Mouse (Mus musculus): ENCODE data around the gene Wdr90. TPM values are rescaled to one million over a fixed set of nuclear protein-coding genes. Genes with fewer than 3 reads are reported as not detected.
"Not testable (repeated sequence)": the region's sequence is repeated elsewhere in the genome, so short reads cannot be mapped to it uniquely, and the experiment has no call there.

The Wdr90 gene
- polyA plus RNA-seq, 1 experiment from 2014 or later, result 19.9 TPM

- not testable (repeated sequence) for H3K27me3 ChIP-seq; H3K4me3 ChIP-seq; H3K36me3 ChIP-seq; H3K9ac ChIP-seq; H3K9me3 ChIP-seq; H3K27ac ChIP-seq (replicated peaks); ATAC-seq (ENCODE audit: low FRiP score, low read depth); H3K4me2 ChIP-seq
- whole genome bisulfite sequencing, result 48% methylated on average over 2 of the region's 2 CpGs
- H3K4me1 ChIP-seq (replicated peaks), result peaks cover 53% of the 10 kb centered on the region
Measured at GRCm38 (mm10) chr17:25807452-25807851, 53.8 kb downstream of the Wdr90 start.

DNA sequence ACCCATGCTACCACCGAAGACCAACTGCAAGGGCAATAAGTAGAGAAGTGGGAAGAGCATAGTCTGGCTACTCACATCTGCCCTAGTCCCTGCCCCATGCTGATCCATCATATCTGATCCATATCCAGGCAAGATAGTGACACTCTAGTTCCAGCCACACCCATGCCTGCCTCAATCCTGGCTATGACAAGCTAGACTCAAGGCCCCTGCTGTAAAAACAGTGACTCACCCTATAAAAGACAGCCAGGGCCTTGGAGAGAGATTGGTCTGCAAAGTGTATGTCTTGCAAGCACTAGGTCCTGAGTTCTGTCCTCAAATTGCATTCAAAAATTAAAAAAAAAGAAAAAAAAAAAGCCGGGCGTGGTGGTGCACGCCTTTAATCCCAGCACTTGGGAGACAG, 54.8 kb downstream of the Wdr90 start:
- Histone ChIP-seq H3K36me3 (no peaks in the 10 kb centered on the region), H3K4me2 (no peak overlapping the region), H3K4me3 (no peak overlapping the region), H3K27me3 (no peaks in the 10 kb centered on the region), H3K9ac (no peak overlapping the region), H3K9me3 (no peaks in the 10 kb centered on the region), H3K4me1 (replicated peaks) (peaks cover 49% of the 10 kb centered on the region), H3K27ac (replicated peaks) (no peak overlapping the region)
- no peak for ATAC-seq (ENCODE audit: low FRiP score, low read depth)
- WGBS, result 86% methylated on average over 4 of the region's 4 CpGs

- 4% methylated on average over 10 of the region's 10 CpGs for WGBS
- peak overlapping the region; percentile 86 for H3K27ac ChIP-seq (replicated peaks)
- H3K4me2 ChIP-seq, result peak overlapping the region; percentile 45
- no peaks in the 10 kb centered on the region for H3K36me3 ChIP-seq
- no peaks in the 10 kb centered on the region for H3K9me3 ChIP-seq
- H3K4me3 ChIP-seq, result no peak overlapping the region
- peak overlapping the region; percentile 27; the same call in 1 of the 2 replicates for H3K9ac ChIP-seq
- peak; percentile 87 for ATAC-seq (ENCODE audit: low FRiP score, low read depth)
- peaks cover 25% of the 10 kb centered on the region for H3K4me1 ChIP-seq (replicated peaks)
- H3K27me3 ChIP-seq, result no peaks in the 10 kb centered on the region
Measured at GRCm38 (mm10) chr17:25802825-25803517, 58.3 kb downstream of the Wdr90 start.

- Histone ChIP-seq H3K27me3 (peaks cover 5% of the 10 kb centered on the region; the same call in 1 of the 2 replicates), H3K4me1 (replicated peaks) (peaks cover 39% of the 10 kb centered on the region), H3K9ac (no peak overlapping the region), H3K4me2 (no peak overlapping the region), H3K4me3 (no peak overlapping the region), H3K27ac (replicated peaks) (no peak overlapping the region), H3K36me3 (no peaks in the 10 kb centered on the region), H3K9me3 (no peaks in the 10 kb centered on the region)
- ATAC-seq (ENCODE audit: low FRiP score, low read depth), result no peak
- 9% methylated on average over 6 of the region's 6 CpGs for WGBS
Measured at GRCm38 (mm10) chr17:25801029-25801428, 60.3 kb downstream of the Wdr90 start.

DNA sequence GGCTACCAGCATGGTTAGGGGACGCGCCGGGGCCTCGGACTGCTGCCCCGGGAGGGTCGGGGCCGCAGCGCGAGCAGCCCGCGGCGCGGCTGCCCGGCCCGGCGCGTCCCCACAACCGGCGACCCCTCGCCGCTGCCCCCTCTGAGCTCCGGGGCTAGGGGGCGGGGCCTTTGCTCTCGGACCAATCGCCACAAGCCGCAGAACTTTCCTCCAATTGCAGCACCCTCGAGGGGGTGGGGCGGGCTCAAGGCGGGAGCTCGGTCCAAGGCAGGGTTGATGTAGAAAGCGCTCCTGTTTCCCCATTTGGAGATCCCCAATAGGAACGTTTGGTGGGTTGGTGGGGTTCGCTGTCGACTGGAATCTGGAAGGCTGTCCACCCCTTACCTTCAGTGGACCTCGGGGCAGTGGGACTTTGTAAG, 64.3 kb downstream of the Wdr90 start, which contains the start of gene Metrn:
Gene Metrn, minus strand, starts transcription at position 186 of the 419 bp plus-strand sequence.
- no peaks in the 10 kb centered on the region for H3K36me3 ChIP-seq
- WGBS, result under 1% methylated on average over 33 of the region's 35 CpGs
- H3K9me3 ChIP-seq, result no peaks in the 10 kb centered on the region
- H3K9ac ChIP-seq, result peak within 1 kb of the TSS; percentile 36
- peak within 1 kb of the TSS; percentile 95 for H3K27ac ChIP-seq (replicated peaks)
- peaks cover 9% of the 10 kb centered on the region; the same call in 1 of the 2 replicates for H3K27me3 ChIP-seq
- ATAC-seq (ENCODE audit: low FRiP score, low read depth), result peak; percentile 70
- peak within 1 kb of the TSS; percentile 92 for H3K4me2 ChIP-seq
- H3K4me3 ChIP-seq, result peak within 1 kb of the TSS; percentile 52
- H3K4me1 ChIP-seq (replicated peaks), result peaks cover 45% of the 10 kb centered on the region

- under 1% methylated on average over 37 of the region's 37 CpGs for WGBS
- peak overlapping the region; percentile 36 for H3K9ac ChIP-seq
- H3K27ac ChIP-seq (replicated peaks), result peak overlapping the region; percentile 95
- peaks cover 9% of the 10 kb centered on the region; the same call in 1 of the 2 replicates for H3K27me3 ChIP-seq
- H3K9me3 ChIP-seq, result no peaks in the 10 kb centered on the region
- H3K4me2 ChIP-seq, result peak overlapping the region; percentile 92
- H3K4me3 ChIP-seq, result peak overlapping the region; percentile 52
- no peaks in the 10 kb centered on the region for H3K36me3 ChIP-seq
- no peak for ATAC-seq (ENCODE audit: low FRiP score, low read depth)
- H3K4me1 ChIP-seq (replicated peaks), result peaks cover 49% of the 10 kb centered on the region
Measured at GRCm38 (mm10) chr17:25796211-25796771, 65.0 kb downstream of the Wdr90 start.

- no peaks in the 10 kb centered on the region for H3K36me3 ChIP-seq
- H3K9ac ChIP-seq, result peak within 1 kb of the TSS; percentile 36
- no peaks in the 10 kb centered on the region for H3K9me3 ChIP-seq
- peak; percentile 62 for ATAC-seq (ENCODE audit: low FRiP score, low read depth)
- H3K4me3 ChIP-seq, result peak within 1 kb of the TSS; percentile 52
- H3K27me3 ChIP-seq, result peaks cover 9% of the 10 kb centered on the region; the same call in 1 of the 2 replicates
- peak within 1 kb of the TSS; percentile 95 for H3K27ac ChIP-seq (replicated peaks)
- H3K4me2 ChIP-seq, result peak within 1 kb of the TSS; percentile 92
- 4% methylated on average over 6 of the region's 6 CpGs for WGBS
- peaks cover 55% of the 10 kb centered on the region for H3K4me1 ChIP-seq (replicated peaks)
Measured at GRCm38 (mm10) chr17:25795609-25796092, 65.7 kb downstream of the Wdr90 start, which contains the start of gene AC134908.4. TSS of gene AC134908.4 (minus strand) at chr17:25795659.

DNA sequence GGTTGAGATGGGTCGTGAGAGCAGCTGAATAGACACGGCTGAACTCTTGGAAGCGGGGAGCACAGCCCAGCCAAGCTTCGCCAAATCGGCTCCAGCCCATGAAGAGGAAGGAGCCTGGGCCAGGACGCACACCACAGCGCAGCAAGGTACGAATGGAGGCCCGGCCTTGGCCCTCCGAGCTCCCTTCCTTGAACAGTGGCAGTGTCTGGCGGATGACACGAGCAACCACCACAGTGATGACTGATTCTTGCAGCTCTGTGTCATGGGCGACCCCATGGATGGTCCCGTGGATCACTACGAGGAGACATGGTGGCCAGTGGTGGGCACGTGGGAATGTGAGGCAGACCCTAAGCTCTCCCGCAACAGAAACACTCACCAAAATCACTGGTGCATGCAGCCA, 66.3 kb downstream of the Wdr90 start:
- peak overlapping the region; percentile 52 for H3K4me3 ChIP-seq
- WGBS, result 39% methylated on average over 17 of the region's 17 CpGs
- peaks cover 9% of the 10 kb centered on the region; the same call in 1 of the 2 replicates for H3K27me3 ChIP-seq
- peak overlapping the region; percentile 92 for H3K4me2 ChIP-seq
- H3K9me3 ChIP-seq, result no peaks in the 10 kb centered on the region
- no peaks in the 10 kb centered on the region for H3K36me3 ChIP-seq
- no peak for ATAC-seq (ENCODE audit: low FRiP score, low read depth)
- H3K4me1 ChIP-seq (replicated peaks), result peaks cover 59% of the 10 kb centered on the region
- H3K9ac ChIP-seq, result 0 out of 2 replicates have a peak overlapping the region, but pooled peaks have one; percentile 30
- peak overlapping the region; percentile 95 for H3K27ac ChIP-seq (replicated peaks)

Small RNA genes lying within 50 kb of the gene (microRNA-seq; reads per million reads assigned to microRNA genes)
- 1.1 reads per million for gene Mir3082

Other genes starting within 250 kb of the Wdr90 start
- gene Gng13, start 144.3 kb downstream of the Wdr90 start, polyA plus RNA-seq (2015; fragmentation: Nextera tagmentation; extraction: Ambion mirVana), result 6.7 and 9.6 TPM in 2 replicates
- 8.2 and 8.8 TPM in 2 replicates for gene Chtf18, start 134.1 kb downstream of the Wdr90 start, polyA plus RNA-seq (2015; fragmentation: Nextera tagmentation; extraction: Ambion mirVana)
- gene Rpusd1, start 133.8 kb downstream of the Wdr90 start, polyA plus RNA-seq (2015; fragmentation: Nextera tagmentation; extraction: Ambion mirVana), result 28.7 and 30.1 TPM in 2 replicates
- gene Mslnl, start 125.5 kb downstream of the Wdr90 start, polyA plus RNA-seq (2015; fragmentation: Nextera tagmentation; extraction: Ambion mirVana), result 0.05 TPM in 1 of 2 replicates, not detected in the other
- gene Msln, start 107.1 kb downstream of the Wdr90 start, polyA plus RNA-seq (2015; fragmentation: Nextera tagmentation; extraction: Ambion mirVana), result 0.84 TPM in 1 of 2 replicates, not detected in the other
- gene Narfl, start 87.7 kb downstream of the Wdr90 start, polyA plus RNA-seq (2015; fragmentation: Nextera tagmentation; extraction: Ambion mirVana), result 29.5 and 30.7 TPM in 2 replicates
- gene Haghl, start 75.8 kb downstream of the Wdr90 start, polyA plus RNA-seq (2015; fragmentation: Nextera tagmentation; extraction: Ambion mirVana), result 133 TPM in 2 replicates
- 0.31 and 0.48 TPM in 2 replicates for gene Ccdc78, start 74.9 kb downstream of the Wdr90 start, polyA plus RNA-seq (2015; fragmentation: Nextera tagmentation; extraction: Ambion mirVana)
- gene Fam173a, start 68.6 kb downstream of the Wdr90 start, polyA plus RNA-seq (2015; fragmentation: Nextera tagmentation; extraction: Ambion mirVana), result 90.1 and 95.7 TPM in 2 replicates
- 2.0 TPM in 1 of 2 replicates, not detected in the other for gene AC134908.4, start 65.8 kb downstream of the Wdr90 start, polyA plus RNA-seq (2015; fragmentation: Nextera tagmentation; extraction: Ambion mirVana)
- 67.2 and 82.2 TPM in 2 replicates for gene Metrn, start 64.4 kb downstream of the Wdr90 start, polyA plus RNA-seq (2015; fragmentation: Nextera tagmentation; extraction: Ambion mirVana)
- gene Fbxl16, start 52.4 kb downstream of the Wdr90 start, polyA plus RNA-seq (2015; fragmentation: Nextera tagmentation; extraction: Ambion mirVana), result 38.2 and 45.0 TPM in 2 replicates
- gene Wdr24, start 37.9 kb downstream of the Wdr90 start, polyA plus RNA-seq (2015; fragmentation: Nextera tagmentation; extraction: Ambion mirVana), result 27.3 and 28.2 TPM in 2 replicates
- 51.1 and 55.0 TPM in 2 replicates for gene Jmjd8, start 32.6 kb downstream of the Wdr90 start, polyA plus RNA-seq (2015; fragmentation: Nextera tagmentation; extraction: Ambion mirVana)
- gene Stub1, start 28.1 kb downstream of the Wdr90 start, polyA plus RNA-seq (2015; fragmentation: Nextera tagmentation; extraction: Ambion mirVana), result 358 and 382 TPM in 2 replicates
- gene Rhbdl1, start 24.2 kb downstream of the Wdr90 start, polyA plus RNA-seq (2015; fragmentation: Nextera tagmentation; extraction: Ambion mirVana), result 51.9 and 56.8 TPM in 2 replicates
- gene Gm20683, start 19.7 kb downstream of the Wdr90 start, polyA plus RNA-seq (2015; fragmentation: Nextera tagmentation; extraction: Ambion mirVana), result 13.8 and 14.0 TPM in 2 replicates
- 15.1 and 16.6 TPM in 2 replicates for gene Rhot2, start 16.6 kb downstream of the Wdr90 start, polyA plus RNA-seq (2015; fragmentation: Nextera tagmentation; extraction: Ambion mirVana)
- 27.0 and 28.4 TPM in 2 replicates for gene Mcrip2, start 7.3 kb upstream of the Wdr90 start, polyA plus RNA-seq (2015; fragmentation: Nextera tagmentation; extraction: Ambion mirVana)
- 58.7 and 64.1 TPM in 2 replicates for gene Mettl26, start 13.6 kb upstream of the Wdr90 start, polyA plus RNA-seq (2015; fragmentation: Nextera tagmentation; extraction: Ambion mirVana)
- 0.39 and 0.44 TPM in 2 replicates for gene Wfikkn1, start 19.4 kb upstream of the Wdr90 start, polyA plus RNA-seq (2015; fragmentation: Nextera tagmentation; extraction: Ambion mirVana)
- gene Rab40c, start 58.2 kb upstream of the Wdr90 start, polyA plus RNA-seq (2015; fragmentation: Nextera tagmentation; extraction: Ambion mirVana), result 49.3 and 55.0 TPM in 2 replicates
- 73.9 and 77.2 TPM in 2 replicates for gene Pigq, start 83.4 kb upstream of the Wdr90 start, polyA plus RNA-seq (2015; fragmentation: Nextera tagmentation; extraction: Ambion mirVana)
- 0.30 and 0.91 TPM in 2 replicates for gene Nhlrc4, start 83.5 kb upstream of the Wdr90 start, polyA plus RNA-seq (2015; fragmentation: Nextera tagmentation; extraction: Ambion mirVana)
- gene A930017K11Rik, start 91.1 kb upstream of the Wdr90 start, polyA plus RNA-seq (2015; fragmentation: Nextera tagmentation; extraction: Ambion mirVana), result 2.7 and 5.4 TPM in 2 replicates
- gene Capn15, start 124.3 kb upstream of the Wdr90 start, polyA plus RNA-seq (2015; fragmentation: Nextera tagmentation; extraction: Ambion mirVana), result 20.2 and 27.6 TPM in 2 replicates
- gene Rab11fip3, start 208.1 kb upstream of the Wdr90 start, polyA plus RNA-seq (2015; fragmentation: Nextera tagmentation; extraction: Ambion mirVana), result 27.2 and 31.0 TPM in 2 replicates
- 40.6 and 42.0 TPM in 2 replicates for gene Decr2, start 228.8 kb upstream of the Wdr90 start, polyA plus RNA-seq (2015; fragmentation: Nextera tagmentation; extraction: Ambion mirVana)
- 24.3 and 25.1 TPM in 2 replicates for gene Nme4, start 234.1 kb upstream of the Wdr90 start, polyA plus RNA-seq (2015; fragmentation: Nextera tagmentation; extraction: Ambion mirVana)